Mouse (Mus musculus) cerebellum, adult 2 months (tissue): ENCODE results near the gene Uqcc1.

Source experiments
- CTCF ChIP-seq: fragments of 200-500 bp; IDR thresholded peaks from 2 replicates; pipeline ENCODE4 v1.5.1; 2011; ENCODE audit warnings: low read depth, mild to moderate bottlenecking, control low read depth, low read length, moderate library complexity, borderline replicate concordance; ENCODE audit not compliant: insufficient read depth
- POLR2A ChIP-seq: fragments of 200-500 bp; IDR thresholded peaks from 2 replicates; pipeline ENCODE4 v1.6.1; 2011; ENCODE audit warnings: low read length, control low read depth, borderline replicate concordance; ENCODE audit not compliant: insufficient read depth

DNA sequence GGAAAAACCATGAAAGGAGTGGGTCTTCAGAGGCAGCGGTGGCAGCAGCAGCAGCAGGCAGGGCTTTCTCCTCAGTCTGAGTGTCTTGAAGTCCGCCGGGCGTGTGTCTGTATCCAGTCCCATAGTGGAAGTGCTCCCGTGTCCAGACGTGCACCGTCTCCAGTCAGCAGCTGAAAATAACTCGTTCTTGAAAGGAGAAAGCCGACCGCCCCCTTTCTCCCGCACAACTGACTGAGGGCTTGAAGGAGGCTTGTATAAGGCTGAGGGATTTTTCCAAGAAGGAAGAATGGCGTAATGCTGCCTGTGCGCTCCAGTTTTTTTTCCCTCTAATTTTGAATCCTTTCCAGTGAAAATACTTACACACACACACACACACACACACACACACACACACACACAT, 15.0 kb upstream of the Uqcc1 start, which contains the start of gene Gdf5:
- TF ChIP-seq CTCF, result no peak
- no peak for TF ChIP-seq POLR2A
